ENCODE assay signal across 9 mouse cellular contexts in the genomic region with DNA sequence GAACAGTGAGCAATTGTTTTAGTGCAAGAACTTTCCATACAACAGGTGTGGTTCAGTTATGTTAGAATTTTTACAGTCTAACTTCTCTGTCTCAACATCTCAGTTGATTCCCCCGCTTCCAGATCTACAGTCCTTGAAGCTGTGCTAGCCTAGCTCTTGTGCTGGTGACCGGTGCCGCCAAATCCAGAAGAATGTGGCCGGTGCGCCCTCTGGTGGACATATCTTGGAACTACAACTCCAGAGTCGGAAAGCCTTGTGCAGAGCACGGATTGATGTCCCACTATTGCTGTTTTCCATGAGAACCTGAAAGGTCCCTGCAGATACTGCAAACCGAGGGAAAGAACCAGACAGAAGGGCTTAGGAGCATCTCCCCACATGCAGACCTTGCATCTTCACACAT. TPM values are rescaled to one million over a fixed set of nuclear protein-coding genes. Genes with fewer than 3 reads are reported as not detected.
A peak's percentile ranks its signal among the peaks of the same experiment; 100 is the strongest.
DNase-seq lines count a peak whose midpoint lies in the region; ATAC-seq and TF ChIP-seq lines count a peak whose summit lies in the region.
"Had no signal": no experiment of that assay in that cellular context is flagged by ENCODE, and none has a peak within 500 bp of the region (broad histone marks: within the 10 kb centered on the region; RNA-seq: fewer than 3 reads in every experiment).

No protein-coding gene starts in this region.

- peaks cover 29% of the 10 kb centered on the region for H3K4me1 ChIP-seq in hindbrain, embryonic 10.5 days (replicated peaks)
- H3K4me1 ChIP-seq in hindbrain, embryonic 13.5 days (replicated peaks) = peaks cover 34% of the 10 kb centered on the region
- no peaks in the 10 kb centered on the region for H3K4me1 ChIP-seq in intestine, embryonic 15.5 days (replicated peaks)
- peaks cover 11% of the 10 kb centered on the region for H3K4me1 ChIP-seq in midbrain, embryonic 16.5 days (ENCODE audit: control insufficient read depth, insufficient read depth, low read length)
- no peaks in the 10 kb centered on the region for H3K4me1 ChIP-seq in spleen, adult 2 months (ENCODE audit: control insufficient read depth, insufficient read depth, insufficient read length)

- no peaks in the 10 kb centered on the region for H3K36me3 ChIP-seq in hindbrain, embryonic 10.5 days
- no peaks in the 10 kb centered on the region for H3K36me3 ChIP-seq in hindbrain, embryonic 13.5 days
- no peaks in the 10 kb centered on the region for H3K36me3 ChIP-seq in intestine, embryonic 15.5 days
- no peaks in the 10 kb centered on the region for H3K36me3 ChIP-seq in midbrain, embryonic 16.5 days (ENCODE audit: control insufficient read depth, insufficient read depth, low read length)
- no peaks in the 10 kb centered on the region for H3K36me3 ChIP-seq in spleen, adult 2 months (ENCODE audit: control insufficient read depth, insufficient read depth, low read length)
- H3K36me3 ChIP-seq: neural tube, embryonic 12.5 days had no signal

- H3K27ac ChIP-seq in hindbrain, embryonic 10.5 days = no peak overlapping the region
- no peak overlapping the region for H3K27ac ChIP-seq in hindbrain, embryonic 13.5 days
- H3K27ac ChIP-seq in intestine, embryonic 15.5 days = no peak overlapping the region
- H3K27ac ChIP-seq in midbrain, embryonic 16.5 days (ENCODE audit: low read length) = no peak overlapping the region
- no peak overlapping the region for H3K27ac ChIP-seq in spleen, adult 2 months (ENCODE audit: insufficient read depth, low read length)
- H3K27ac ChIP-seq: neural tube, embryonic 12.5 days had no signal

- H3K9me3 ChIP-seq in hindbrain, embryonic 10.5 days = no peaks in the 10 kb centered on the region
- H3K9me3 ChIP-seq in hindbrain, embryonic 13.5 days = no peaks in the 10 kb centered on the region
- no peaks in the 10 kb centered on the region for H3K9me3 ChIP-seq in intestine, embryonic 15.5 days
- no peaks in the 10 kb centered on the region for H3K9me3 ChIP-seq in midbrain, embryonic 16.5 days (replicated peaks; ENCODE audit: control insufficient read depth, low read length, poor library complexity, severe bottlenecking)
- H3K9me3 ChIP-seq: neural tube, embryonic 12.5 days had no signal

- TF ChIP-seq CTCF in spleen, adult 2 months (IDR thresholded peaks at IDR 0.05; ENCODE audit: extremely low read depth, insufficient read depth, insufficient read length, insufficient replicate concordance) = peak; percentile 84; the same call in 1 of the 2 replicates

- TF ChIP-seq POLR2A in spleen, adult 2 months (IDR thresholded peaks at IDR 0.05; ENCODE audit: low read depth, low read length) = no peak

- peak; percentile 91 for DNase-seq in hindbrain, embryonic 10.5 days (ENCODE audit: low spot score)
- DNase-seq in cerebellum, postnatal 4 days (ENCODE audit: low spot score in 2 of 2) = peak; percentile 96 to 98
- peak; percentile 74 to 81 for DNase-seq in gastrocnemius, adult 8-10 months (ENCODE audit: low spot score in 2 of 2)
- peak; percentile 96 to 98 for DNase-seq in left cerebral cortex, postnatal 14 days (ENCODE audit: low spot score in 2 of 2)
- peak; percentile 18 to 69 for DNase-seq in spleen, adult 2 months (ENCODE audit: low read depth in 1 of 2, low spot score in 2 of 2)

- no peak overlapping the region for H3K4me2 ChIP-seq in hindbrain, embryonic 13.5 days
- no peak overlapping the region for H3K4me2 ChIP-seq in intestine, embryonic 15.5 days (replicated peaks)
- H3K4me2 ChIP-seq in midbrain, embryonic 16.5 days (ENCODE audit: low read length) = no peak overlapping the region
- H3K4me2 ChIP-seq: neural tube, embryonic 12.5 days had no signal

- H3K27me3 ChIP-seq in hindbrain, embryonic 10.5 days (ENCODE audit: insufficient read depth, poor library complexity, severe bottlenecking) = no peaks in the 10 kb centered on the region; the same call in 1 of the 2 replicates
- no peaks in the 10 kb centered on the region for H3K27me3 ChIP-seq in hindbrain, embryonic 13.5 days
- no peaks in the 10 kb centered on the region for H3K27me3 ChIP-seq in intestine, embryonic 15.5 days (replicated peaks)
- H3K27me3 ChIP-seq in midbrain, embryonic 16.5 days (ENCODE audit: control insufficient read depth, insufficient read depth, low read depth, low read length) = no peaks in the 10 kb centered on the region
- H3K27me3 ChIP-seq in spleen, adult 2 months (ENCODE audit: control insufficient read depth, insufficient read depth, low read length) = no peaks in the 10 kb centered on the region
- H3K27me3 ChIP-seq: neural tube, embryonic 12.5 days had no signal

- 8% methylated on average over 8 of the region's 8 CpGs for WGBS in hindbrain, embryonic 10.5 days
- 5% methylated on average over 8 of the region's 8 CpGs for WGBS in hindbrain, embryonic 13.5 days
- 3% methylated on average over 8 of the region's 8 CpGs for WGBS in intestine, embryonic 15.5 days
- WGBS in midbrain, embryonic 16.5 days = 4% methylated on average over 8 of the region's 8 CpGs
- 5% methylated on average over 8 of the region's 8 CpGs for WGBS in spleen, adult 2 months

- intact Hi-C loops in left cerebral cortex, postnatal 14 days (cut with DNase I) = loop anchor here (1.0 to 5.0 kb wide), 4 partner anchors 80 to 255 kb away; no protein-coding TSS in a partner anchor

- ATAC-seq in hindbrain, embryonic 13.5 days (ENCODE audit: low FRiP score) = no peak; the same call in 1 of the 2 replicates
- peak; percentile 57; the same call in 1 of the 2 replicates for ATAC-seq in intestine, embryonic 15.5 days
- peak; percentile 43; the same call in 1 of the 2 replicates for ATAC-seq in midbrain, embryonic 16.5 days

- H3K9ac ChIP-seq in hindbrain, embryonic 13.5 days = no peak overlapping the region
- no peak overlapping the region for H3K9ac ChIP-seq in intestine, embryonic 15.5 days
- no peak overlapping the region for H3K9ac ChIP-seq in midbrain, embryonic 16.5 days (ENCODE audit: low read depth, low read length)
- H3K9ac ChIP-seq: neural tube, embryonic 12.5 days had no signal

- H3K4me3 ChIP-seq in hindbrain, embryonic 10.5 days = no peak overlapping the region
- H3K4me3 ChIP-seq in hindbrain, embryonic 13.5 days = no peak overlapping the region
- no peak overlapping the region for H3K4me3 ChIP-seq in intestine, embryonic 15.5 days (replicated peaks)
- H3K4me3 ChIP-seq in midbrain, embryonic 16.5 days (ENCODE audit: low read depth, low read length) = no peak overlapping the region
- no peak overlapping the region for H3K4me3 ChIP-seq in spleen, adult 2 months (ENCODE audit: extremely low read depth, insufficient read depth, insufficient read length)
- H3K4me3 ChIP-seq: neural tube, embryonic 12.5 days had no signal

RNA-seq across cellular contexts. Expression of gene Coro2b, which starts 13.0 kb away (rescaled TPM):
- polyA plus RNA-seq in hindbrain, embryonic 10.5 days (2016; fragmentation: Nextera tagmentation; extraction: Ambion mirVana) = 17.5 and 30.7 TPM in 2 replicates
- 34.3 and 39.0 TPM in 2 replicates for polyA plus RNA-seq in hindbrain, embryonic 13.5 days (2015; fragmentation: Nextera tagmentation; extraction: Ambion mirVana)
- 1 to 10 TPM; 2.8 to 5.2 (median 3.9) TPM for total RNA-seq in gastrocnemius, adult 8-10 months (2022)
- 7.6 and 8.8 TPM in 2 replicates for polyA plus RNA-seq in intestine, embryonic 15.5 days (2015; fragmentation: Nextera tagmentation; extraction: Ambion mirVana)
- 100 to 1,000 TPM; 142 to 155 TPM for total RNA-seq in left cerebral cortex, postnatal 14 days (2021)
- 32.0 and 33.4 TPM in 2 replicates for polyA plus RNA-seq in midbrain, embryonic 16.5 days (2015; fragmentation: Nextera tagmentation; extraction: Ambion mirVana)
- polyA plus RNA-seq in spleen, adult 2 months (2012; rRNA removed) = 2.7 and 3.5 TPM in 2 replicates

Comparison
In these comparisons a context has a peak if more than half of its experiments do, and no peak if none do; other contexts are left out.
1. DNase-seq: peak in every context shown above with its lines; median percentile 97 in cerebellum, postnatal 4 days; 97 in left cerebral cortex, postnatal 14 days; 91 in hindbrain, embryonic 10.5 days; 78 in gastrocnemius, adult 8-10 months; 44 in spleen, adult 2 months.